Mouse (Mus musculus): ENCODE data around the gene Tmem256. TPM values are rescaled to one million over a fixed set of nuclear protein-coding genes. Genes with fewer than 3 reads are reported as not detected.

Gene Tmem256
- total RNA-seq, 2 experiments from 2014 or later = 158 to 217 TPM

- ATAC-seq (ENCODE audit: poor library complexity, severe bottlenecking) = no peak
These were observed 28.0 kb upstream of the Tmem256 start for GRCm38 (mm10) chr11:69810280-69810679.

GRCm38 (mm10) chr11:69815155-69815554, 23.2 kb upstream of the Tmem256 start, which contains the start of gene Gm39566:
Gm39566 (minus strand) TSS chr11:69815298.
- no peak for ATAC-seq (ENCODE audit: poor library complexity, severe bottlenecking)

DNA sequence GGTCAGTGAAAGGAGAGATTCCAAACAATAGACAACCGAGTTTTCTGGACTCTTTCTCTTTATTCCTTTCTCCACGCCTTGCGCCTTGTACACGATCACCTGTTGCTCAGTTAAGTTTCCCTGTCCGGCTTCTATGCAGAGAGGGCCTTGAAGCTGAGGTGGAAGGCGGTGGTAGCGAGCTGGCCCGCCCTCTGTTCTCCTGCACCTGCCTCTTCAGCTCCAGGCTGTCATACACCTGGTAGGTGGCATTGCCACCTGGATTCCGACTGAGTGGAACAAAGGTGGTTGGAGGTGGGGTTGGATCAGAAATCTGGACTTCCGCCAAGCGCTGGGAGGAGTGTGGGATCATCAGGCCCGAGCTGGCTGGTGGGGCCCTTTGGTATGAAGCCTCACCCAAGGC, 21.8 kb upstream of the Tmem256 start:
- ATAC-seq (ENCODE audit: poor library complexity, severe bottlenecking) = no peak

- no peak for ATAC-seq (ENCODE audit: poor library complexity, severe bottlenecking)
These were observed 19.9 kb upstream of the Tmem256 start, which contains the start of gene Spem2 for GRCm38 (mm10) chr11:69818365-69818764. Spem2 (minus strand) TSS chr11:69818465.

GRCm38 (mm10) chr11:69818871-69819270, 19.4 kb upstream of the Tmem256 start:
- no peak for ATAC-seq (ENCODE audit: poor library complexity, severe bottlenecking)

DNA sequence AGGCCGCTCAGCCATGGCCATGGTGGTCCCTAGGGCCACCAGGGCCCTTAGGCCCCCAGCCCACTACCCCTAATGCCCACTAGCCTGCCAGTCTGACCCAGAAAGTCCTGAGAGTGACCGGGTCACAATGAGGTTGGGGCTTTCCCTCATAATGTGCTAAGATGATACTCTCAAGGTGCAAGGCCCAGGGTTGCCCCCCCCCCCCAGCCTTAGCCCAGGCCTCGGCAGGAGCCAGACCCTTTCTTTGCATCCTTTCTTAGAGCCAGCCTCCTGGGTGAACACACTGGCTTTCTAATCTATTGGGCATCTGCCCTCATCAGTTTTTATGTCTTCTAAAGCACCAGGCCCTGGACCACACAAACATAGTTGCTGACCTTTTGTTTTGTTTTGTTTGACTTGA, 16.2 kb upstream of the Tmem256 start, which contains the start of gene Spem1:
Gene Spem1, minus strand, starts transcription at position 101 of the 400 bp plus-strand sequence.
- ATAC-seq (ENCODE audit: poor library complexity, severe bottlenecking) = no peak

DNA sequence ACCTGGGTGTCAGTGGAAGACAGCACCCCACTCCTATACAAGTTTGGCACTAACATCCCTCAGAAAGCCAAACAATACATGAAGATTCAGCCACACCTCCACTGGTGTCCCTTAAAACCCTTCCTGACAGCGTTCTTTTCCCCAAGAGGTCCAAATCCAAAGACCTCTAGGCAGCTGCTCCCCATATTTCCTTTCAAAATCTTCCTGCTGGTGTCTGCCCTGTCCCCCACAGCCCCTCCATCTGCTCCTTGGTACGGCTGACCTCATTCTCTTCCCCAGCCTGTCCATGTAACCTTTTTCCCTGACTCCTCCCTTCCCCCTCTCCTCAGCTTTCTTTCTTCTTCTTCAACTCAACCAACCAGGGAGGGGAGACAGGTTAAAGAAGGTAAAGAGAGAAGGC, 14.9 kb upstream of the Tmem256 start:
- no peak for ATAC-seq (ENCODE audit: poor library complexity, severe bottlenecking)

GRCm38 (mm10) chr11:69828832-69829231, 9.5 kb upstream of the Tmem256 start:
- no peak for ATAC-seq (ENCODE audit: poor library complexity, severe bottlenecking)

DNA sequence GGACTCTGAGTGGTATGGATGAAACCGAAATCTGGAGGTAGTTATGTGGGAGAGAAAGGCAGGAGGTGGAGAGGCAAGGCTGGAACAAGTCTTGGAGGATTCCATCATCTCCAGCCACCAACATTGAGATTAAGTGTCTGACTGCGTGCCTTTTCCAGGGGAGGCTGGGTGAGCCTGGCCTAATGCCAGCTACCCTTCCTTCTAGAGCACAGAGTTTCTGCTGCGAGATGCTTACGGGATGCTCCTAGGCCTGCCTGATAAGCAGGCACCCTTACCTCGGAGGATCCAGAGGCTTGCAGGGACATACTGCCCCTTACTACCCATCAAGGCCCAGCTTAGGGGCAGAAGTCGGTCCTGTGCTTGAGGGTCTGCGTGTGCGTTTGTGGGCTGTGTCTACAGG, 4.8 kb upstream of the Tmem256 start:
- no peak for ATAC-seq (ENCODE audit: poor library complexity, severe bottlenecking)

- ATAC-seq (ENCODE audit: poor library complexity, severe bottlenecking) = peak; percentile 39
These were observed 4.2 kb upstream of the Tmem256 start for GRCm38 (mm10) chr11:69834001-69834549.

GRCm38 (mm10) chr11:69835326-69835965, 2.9 kb upstream of the Tmem256 start:
- no peak for ATAC-seq (ENCODE audit: poor library complexity, severe bottlenecking)

- no peak for ATAC-seq (ENCODE audit: poor library complexity, severe bottlenecking)
These were observed 2.4 kb upstream of the Tmem256 start for GRCm38 (mm10) chr11:69835966-69836335.

DNA sequence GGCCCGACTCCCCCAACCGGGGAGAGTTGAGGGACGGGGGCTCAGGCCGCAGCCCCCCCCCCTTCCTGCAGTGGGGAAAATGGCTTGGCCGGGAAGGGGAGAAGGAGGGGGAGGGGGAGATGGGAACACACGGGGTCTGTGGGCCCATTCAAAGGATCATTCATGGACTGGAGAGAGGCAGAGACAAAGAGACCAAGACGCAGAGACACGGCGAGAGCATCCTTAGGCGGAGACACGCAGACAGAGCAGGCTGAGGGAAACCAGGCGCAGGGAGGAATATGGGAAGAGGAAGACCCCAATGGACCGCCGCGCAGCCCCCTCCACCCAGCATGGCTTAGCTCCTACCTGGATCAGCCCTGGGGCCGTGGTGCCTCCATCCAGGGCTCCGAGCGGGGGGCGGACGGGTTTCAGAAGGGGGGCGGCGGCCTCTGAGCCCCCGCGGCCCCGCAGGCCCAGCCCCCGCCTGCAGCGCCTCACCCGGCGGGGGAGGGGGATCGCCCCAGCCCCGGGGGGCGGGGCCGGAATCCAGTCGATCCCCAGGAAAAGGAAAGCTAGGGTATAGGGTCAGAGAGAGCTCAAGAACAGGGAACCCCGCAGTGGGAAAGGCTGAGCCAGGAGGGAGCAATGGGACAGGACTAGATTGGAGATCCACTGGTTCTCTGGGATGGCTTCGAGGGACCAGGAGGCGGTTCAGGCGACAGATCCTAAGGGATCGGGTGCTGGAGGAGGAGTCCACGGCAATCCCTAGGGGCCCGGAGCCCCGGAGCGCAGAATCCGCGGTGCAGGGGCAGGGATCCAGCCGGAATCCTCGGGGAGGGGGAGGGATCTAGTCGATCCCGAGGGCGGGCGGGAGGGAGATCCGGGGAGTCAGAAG, 1.4 kb upstream of the Tmem256 start:
- ATAC-seq (ENCODE audit: poor library complexity, severe bottlenecking) = no peak

- ATAC-seq (ENCODE audit: poor library complexity, severe bottlenecking) = peak; percentile 10; the same call in 1 of the 2 replicates
These were observed 736 bp upstream of the Tmem256 start, which contains the start of gene Nlgn2 for GRCm38 (mm10) chr11:69837604-69837951. Nlgn2 (minus strand) TSS chr11:69837784.

- ATAC-seq (ENCODE audit: poor library complexity, severe bottlenecking) = peak; percentile 6; the same call in 1 of the 2 replicates
These were observed 395 bp downstream of the Tmem256 start for GRCm38 (mm10) chr11:69838714-69839104.

- peak; percentile 91 for ATAC-seq (ENCODE audit: poor library complexity, severe bottlenecking)
These were observed 7.9 kb downstream of the Tmem256 start, which contains the start of gene Plscr3 for GRCm38 (mm10) chr11:69846198-69846680. Plscr3 (plus strand) TSS chr11:69846376.

- peak; percentile 19; the same call in 1 of the 2 replicates for ATAC-seq (ENCODE audit: poor library complexity, severe bottlenecking)
These were observed 8.7 kb downstream of the Tmem256 start for GRCm38 (mm10) chr11:69846738-69847688.

DNA sequence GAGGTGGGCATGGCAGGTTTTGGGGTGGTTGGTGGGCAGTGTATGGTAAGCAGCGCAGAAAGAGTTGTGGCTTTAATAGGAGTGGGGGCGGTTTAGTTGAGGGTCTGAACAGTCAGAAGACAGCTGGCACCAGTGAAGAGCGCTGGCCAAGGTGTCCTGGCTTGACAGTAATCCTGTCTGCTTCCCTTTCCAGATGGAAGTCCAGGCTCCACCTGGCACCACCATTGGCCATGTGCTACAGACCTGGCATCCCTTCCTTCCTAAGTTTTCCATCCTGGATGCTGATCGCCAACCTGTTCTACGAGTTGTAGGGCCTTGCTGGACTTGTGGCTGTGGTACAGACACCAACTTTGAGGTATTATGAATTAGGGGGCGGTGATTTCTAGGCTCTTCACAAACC, 9.7 kb downstream of the Tmem256 start:
- no peak for ATAC-seq (ENCODE audit: poor library complexity, severe bottlenecking)

DNA sequence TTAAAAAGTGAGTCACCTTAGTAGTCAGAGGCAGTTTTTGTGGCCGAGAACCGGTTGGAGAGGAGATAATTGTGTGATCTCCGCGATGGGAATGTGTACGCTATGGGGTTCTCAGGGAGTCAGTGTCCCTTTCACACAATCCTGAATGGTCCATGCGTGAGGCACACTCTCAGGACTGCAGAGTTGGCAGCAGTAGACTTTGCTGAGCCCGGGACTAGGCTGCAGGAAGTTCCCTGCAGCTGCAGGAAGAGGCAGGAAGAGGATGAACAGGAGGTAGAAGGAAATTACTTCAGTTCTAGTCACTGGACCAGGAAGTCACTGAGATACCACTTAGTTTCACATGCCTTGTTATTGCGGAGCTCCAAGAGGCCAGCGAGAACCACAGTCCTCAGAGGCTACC, 10.8 kb downstream of the Tmem256 start:
- ATAC-seq (ENCODE audit: poor library complexity, severe bottlenecking) = 0 out of 2 replicates have a peak, but pooled peaks have one; percentile 16

GRCm38 (mm10) chr11:69849884-69850283, 11.6 kb downstream of the Tmem256 start:
- no peak for ATAC-seq (ENCODE audit: poor library complexity, severe bottlenecking)

All from megakaryocyte, adult 5-6 weeks (primary cell).